Mouse (Mus musculus): ENCODE measurements around the gene Zswim3.
"Not testable (repeated sequence)": the region's sequence is repeated elsewhere in the genome, so short reads cannot be mapped to it uniquely, and the experiment has no call there.

The Zswim3 gene

DNA sequence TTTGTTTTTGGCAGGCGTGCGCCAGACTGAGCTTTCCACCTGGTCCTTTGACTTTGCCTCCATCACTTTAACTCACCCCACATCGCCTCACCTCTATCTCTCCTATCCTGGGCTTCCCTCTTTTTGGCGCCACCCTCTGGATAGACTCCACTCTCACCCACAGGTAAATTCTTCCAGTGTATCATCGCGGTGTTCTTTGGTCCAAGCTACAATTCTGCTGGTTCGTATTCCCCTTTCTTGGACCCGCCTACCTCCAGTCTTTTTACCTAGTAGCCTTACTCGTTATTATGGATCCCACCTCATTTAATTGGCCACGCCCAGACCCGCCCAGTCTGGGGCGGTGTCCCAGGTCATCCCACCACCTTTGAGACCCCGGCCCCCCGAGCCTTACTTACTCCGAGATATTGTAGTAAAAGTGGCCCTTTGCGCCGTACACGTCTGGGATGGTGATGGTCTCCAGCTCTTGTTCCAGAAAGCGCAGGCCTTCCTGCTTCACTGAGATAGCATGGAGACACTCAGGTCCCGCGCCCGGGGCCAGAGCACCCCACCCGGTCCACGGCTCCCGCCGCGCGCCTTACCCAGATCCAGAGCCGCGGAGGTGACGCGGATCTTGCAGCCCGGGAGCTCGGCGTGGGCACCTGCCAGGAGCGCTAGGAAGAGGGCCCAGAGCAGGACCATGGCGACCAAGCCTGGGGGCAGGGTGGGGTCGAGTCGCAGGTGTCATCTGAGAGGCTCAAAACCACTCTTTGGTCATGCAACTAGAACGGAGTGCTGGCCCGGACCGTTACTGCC lies 51.6 kb downstream of the Zswim3 start:
- no peak for DNase-seq (ENCODE audit: low spot score in 2 of 2)

GRCm38 (mm10) chr2:164857101-164857821 lies 52.4 kb downstream of the Zswim3 start, which contains the start of gene Pltp:
Gene Pltp, minus strand, starts transcription at chr2:164857711.
- DNase-seq (ENCODE audit: low spot score in 2 of 2) = no peak

GRCm38 (mm10) chr2:164857842-164858553 lies 53.1 kb downstream of the Zswim3 start:
- no peak for DNase-seq (ENCODE audit: low spot score in 2 of 2)

- DNase-seq (ENCODE audit: low spot score in 2 of 2) = no peak
These were observed 54.3 kb downstream of the Zswim3 start for GRCm38 (mm10) chr2:164859155-164859554.

DNA sequence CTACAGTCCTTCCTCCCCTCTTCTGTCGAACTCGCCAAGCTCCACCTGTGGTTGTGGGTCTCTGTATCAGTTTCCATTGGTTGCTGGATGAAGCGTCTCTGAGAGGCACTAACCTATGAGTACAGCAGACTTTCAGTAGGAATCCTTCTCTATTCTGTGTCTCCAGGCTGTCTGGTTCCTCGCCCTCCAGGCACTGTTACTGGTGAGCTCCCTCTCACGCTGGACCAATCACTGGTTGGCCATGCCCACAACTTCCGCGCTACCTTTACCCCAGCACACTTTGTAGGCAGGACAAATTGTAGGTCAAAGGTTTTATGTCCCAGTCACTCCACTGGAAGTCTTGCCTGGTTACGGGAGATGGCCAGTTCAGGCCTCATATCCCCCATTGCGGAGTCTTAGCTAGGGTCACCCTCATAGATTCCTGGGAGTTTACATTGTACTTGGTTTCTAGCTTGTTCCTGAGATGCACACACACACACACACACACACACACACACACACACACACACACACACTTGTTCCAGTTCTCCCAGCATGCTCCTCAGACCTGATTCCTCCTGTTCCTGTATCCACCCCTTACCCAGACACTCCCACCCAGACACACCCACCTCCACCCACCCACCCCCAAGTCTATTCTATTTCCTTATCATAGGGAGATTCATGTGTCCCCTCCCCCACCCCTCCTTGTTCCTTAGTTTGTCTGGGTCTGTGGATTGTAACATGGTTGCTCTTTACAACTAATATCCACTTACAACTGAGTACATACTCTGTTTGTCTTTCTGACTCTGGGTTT lies 54.9 kb downstream of the Zswim3 start:
- no peak for DNase-seq (ENCODE audit: low spot score in 2 of 2)

- no peak for DNase-seq (ENCODE audit: low spot score in 2 of 2)
These were observed 56.2 kb downstream of the Zswim3 start for GRCm38 (mm10) chr2:164861094-164861493.

DNA sequence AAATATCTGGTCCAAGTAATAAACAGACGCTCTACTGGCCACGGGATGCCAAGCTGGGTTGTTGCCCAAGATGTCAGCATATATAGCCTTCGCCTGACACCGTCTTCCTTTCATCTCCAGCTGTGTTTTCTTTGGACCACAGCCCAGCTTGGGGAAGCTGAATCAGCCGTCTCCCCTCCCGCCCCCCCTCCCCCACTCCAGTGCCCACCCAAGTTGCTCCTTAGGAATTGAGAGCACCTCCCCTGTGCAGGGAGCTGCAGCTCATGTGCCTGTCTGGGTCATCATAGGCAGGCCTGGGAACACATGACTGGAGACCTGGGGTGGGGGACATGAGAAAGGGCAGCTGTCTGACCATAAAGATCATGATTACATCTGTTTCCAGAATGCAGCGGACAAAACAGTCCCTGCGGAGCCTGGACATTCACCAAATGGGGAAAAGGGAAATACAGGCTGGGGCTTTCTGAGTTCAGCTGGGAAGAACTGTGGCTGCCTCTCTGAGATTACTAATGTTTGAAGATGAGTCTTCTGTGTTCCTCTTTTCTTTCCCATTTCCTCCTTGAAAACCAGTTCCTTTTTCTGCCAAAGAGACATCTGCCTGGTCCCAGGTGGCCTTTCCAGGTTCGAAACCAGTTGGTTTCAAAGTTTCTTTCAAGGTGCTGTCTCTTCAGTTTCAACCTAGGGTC lies 57.4 kb downstream of the Zswim3 start:
- no peak for DNase-seq (ENCODE audit: low spot score in 2 of 2)

DNA sequence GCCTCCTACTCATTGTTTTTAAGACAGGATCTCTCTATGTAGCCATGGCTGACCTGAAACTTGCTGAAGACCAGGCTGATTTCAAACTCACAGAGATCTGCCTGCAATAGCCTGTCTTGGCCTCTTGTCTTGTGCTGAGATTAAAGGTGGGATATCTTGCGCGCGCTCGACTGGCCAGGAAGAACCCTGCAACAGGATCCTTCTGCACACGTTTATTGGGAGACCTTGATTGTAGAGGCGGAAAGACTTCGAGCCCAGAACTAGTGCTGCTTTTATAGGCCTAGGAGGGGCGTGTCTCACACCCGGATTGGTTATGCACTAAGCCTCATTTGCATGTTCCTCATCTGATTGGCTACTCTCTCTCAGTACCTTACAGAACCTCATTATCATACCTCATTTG lies 58.5 kb downstream of the Zswim3 start:
- DNase-seq (ENCODE audit: low spot score in 2 of 2) = not testable (repeated sequence)

GRCm38 (mm10) chr2:164864593-164864992 lies 59.7 kb downstream of the Zswim3 start:
- DNase-seq (ENCODE audit: low spot score in 2 of 2) = no peak

GRCm38 (mm10) chr2:164866741-164867551 lies 62.0 kb downstream of the Zswim3 start:
- no peak for DNase-seq (ENCODE audit: low spot score in 2 of 2)

DNA sequence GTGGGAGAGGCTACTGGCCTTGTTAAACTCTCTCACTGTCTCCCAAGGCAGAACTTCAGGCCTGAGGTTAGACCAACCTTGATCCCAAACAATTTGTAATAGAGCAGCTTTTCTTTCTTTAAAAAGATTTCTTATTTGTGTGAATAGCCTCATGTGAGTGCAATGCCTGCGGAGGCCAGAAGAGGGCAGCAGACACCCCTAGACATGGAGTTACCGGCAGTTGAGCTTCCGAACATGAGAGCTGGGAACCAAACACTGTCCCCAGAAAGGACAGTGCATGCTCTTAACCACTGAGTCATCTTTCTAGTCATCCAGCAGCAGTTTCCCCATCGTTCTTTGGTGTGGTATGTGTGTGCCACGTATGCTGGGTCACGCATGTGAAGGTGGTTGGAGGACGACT lies 62.7 kb downstream of the Zswim3 start:
- no peak for DNase-seq (ENCODE audit: low spot score in 2 of 2)

- DNase-seq (ENCODE audit: low spot score in 2 of 2) = no peak
These were observed 63.6 kb downstream of the Zswim3 start for GRCm38 (mm10) chr2:164868491-164868890.
